Mouse (Mus musculus): ENCODE results near the gene Avpi1. TPM values are rescaled to one million over a fixed set of nuclear protein-coding genes. Genes with fewer than 3 reads are reported as not detected.

The Avpi1 gene
- polyA plus RNA-seq, 1 experiment = 92.7 TPM

DNA sequence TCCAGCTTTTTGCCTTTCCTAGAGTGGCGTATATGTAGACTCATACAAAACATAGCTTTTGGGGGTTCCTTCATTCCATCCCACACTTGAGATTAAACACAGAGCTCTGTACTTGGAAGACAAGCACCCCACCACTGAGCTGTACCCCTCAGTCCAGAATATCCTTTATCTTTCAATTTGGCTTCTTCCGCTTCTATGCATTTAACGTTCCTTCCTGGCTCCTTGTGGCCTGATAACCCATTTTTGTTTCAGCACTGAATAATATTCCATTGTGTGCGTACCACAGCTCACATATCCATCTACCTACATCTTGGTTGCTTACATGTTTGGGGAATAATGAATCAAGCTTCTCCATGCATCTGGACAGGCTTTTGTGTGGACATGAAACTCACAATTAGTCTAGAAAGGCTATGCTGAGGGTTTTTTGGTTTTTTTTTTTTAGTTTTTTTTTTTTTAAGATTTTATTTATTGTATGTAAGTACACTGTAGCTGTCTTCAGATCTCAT, 8.4 kb upstream of the Avpi1 start:
- no peaks in the 10 kb centered on the region for H3K27me3 ChIP-seq (ENCODE audit: control insufficient read depth, insufficient read depth, insufficient read length)
- H3K79me3 ChIP-seq (ENCODE audit: low read depth) = no peaks in the 10 kb centered on the region
- TF ChIP-seq FOSL1 (IDR thresholded peaks at IDR 0.05; ENCODE audit: insufficient read depth, low read length, poor library complexity, severe bottlenecking) (no peak), CTCF (IDR thresholded peaks at IDR 0.05; ENCODE audit: control insufficient read depth, insufficient read depth, insufficient read length) (no peak), USF1 (IDR thresholded peaks at IDR 0.05; ENCODE audit: low read depth) (no peak), MAX (IDR thresholded peaks at IDR 0.05) (no peak), MYOG (IDR thresholded peaks at IDR 0.05; ENCODE audit: control insufficient read depth, extremely low read depth, insufficient read length) (no peak), MYOD1 (IDR thresholded peaks at IDR 0.05; ENCODE audit: control insufficient read depth, insufficient read length, low read depth) (no peak), CEBPB (IDR thresholded peaks at IDR 0.05; ENCODE audit: low read depth) (no peak)
- H3K36me3 ChIP-seq (ENCODE audit: control insufficient read depth, insufficient read depth) = no peaks in the 10 kb centered on the region
- no peak overlapping the region for H3K4me3 ChIP-seq (ENCODE audit: insufficient read depth, poor library complexity, severe bottlenecking)
- H3ac ChIP-seq (ENCODE audit: control insufficient read depth, insufficient read length, low read depth) = no peak overlapping the region
- H3K79me2 ChIP-seq (ENCODE audit: control insufficient read depth, insufficient read depth) = no peaks in the 10 kb centered on the region

GRCm38 (mm10) chr19:42136126-42136525, 7.3 kb upstream of the Avpi1 start:
- no peaks in the 10 kb centered on the region for H3K36me3 ChIP-seq (ENCODE audit: control insufficient read depth, insufficient read depth)
- no peak overlapping the region for H3ac ChIP-seq (ENCODE audit: control insufficient read depth, insufficient read length, low read depth)
- no peak overlapping the region for H3K4me3 ChIP-seq (ENCODE audit: insufficient read depth, poor library complexity, severe bottlenecking)
- H3K27me3 ChIP-seq (ENCODE audit: control insufficient read depth, insufficient read depth, insufficient read length) = no peaks in the 10 kb centered on the region
- TF ChIP-seq MYOG (IDR thresholded peaks at IDR 0.05; ENCODE audit: control insufficient read depth, extremely low read depth, insufficient read length) (no peak), FOSL1 (IDR thresholded peaks at IDR 0.05; ENCODE audit: insufficient read depth, low read length, poor library complexity, severe bottlenecking) (no peak), CTCF (IDR thresholded peaks at IDR 0.05; ENCODE audit: control insufficient read depth, insufficient read depth, insufficient read length) (no peak), USF1 (IDR thresholded peaks at IDR 0.05; ENCODE audit: low read depth) (no peak), MAX (IDR thresholded peaks at IDR 0.05) (no peak), CEBPB (IDR thresholded peaks at IDR 0.05; ENCODE audit: low read depth) (no peak), MYOD1 (IDR thresholded peaks at IDR 0.05; ENCODE audit: control insufficient read depth, insufficient read length, low read depth) (no peak)
- no peaks in the 10 kb centered on the region for H3K79me3 ChIP-seq (ENCODE audit: low read depth)
- H3K79me2 ChIP-seq (ENCODE audit: control insufficient read depth, insufficient read depth) = no peaks in the 10 kb centered on the region

GRCm38 (mm10) chr19:42135070-42135469, 6.2 kb upstream of the Avpi1 start:
- Histone ChIP-seq H3K79me2 (ENCODE audit: control insufficient read depth, insufficient read depth) (no peaks in the 10 kb centered on the region), H3K36me3 (ENCODE audit: control insufficient read depth, insufficient read depth) (no peaks in the 10 kb centered on the region), H3ac (ENCODE audit: control insufficient read depth, insufficient read length, low read depth) (no peak overlapping the region), H3K27me3 (ENCODE audit: control insufficient read depth, insufficient read depth, insufficient read length) (no peaks in the 10 kb centered on the region), H3K79me3 (ENCODE audit: low read depth) (no peaks in the 10 kb centered on the region), H3K4me3 (ENCODE audit: insufficient read depth, poor library complexity, severe bottlenecking) (no peak overlapping the region)
- TF ChIP-seq USF1 (IDR thresholded peaks at IDR 0.05; ENCODE audit: low read depth) (no peak), MYOG (IDR thresholded peaks at IDR 0.05; ENCODE audit: control insufficient read depth, extremely low read depth, insufficient read length) (no peak), FOSL1 (IDR thresholded peaks at IDR 0.05; ENCODE audit: insufficient read depth, low read length, poor library complexity, severe bottlenecking) (no peak), CEBPB (IDR thresholded peaks at IDR 0.05; ENCODE audit: low read depth) (no peak), MYOD1 (IDR thresholded peaks at IDR 0.05; ENCODE audit: control insufficient read depth, insufficient read length, low read depth) (no peak), CTCF (IDR thresholded peaks at IDR 0.05; ENCODE audit: control insufficient read depth, insufficient read depth, insufficient read length) (no peak), MAX (IDR thresholded peaks at IDR 0.05) (no peak)

GRCm38 (mm10) chr19:42131101-42131500, 2.2 kb upstream of the Avpi1 start:
- no peak overlapping the region for H3K4me3 ChIP-seq (ENCODE audit: insufficient read depth, poor library complexity, severe bottlenecking)
- H3K79me2 ChIP-seq (ENCODE audit: control insufficient read depth, insufficient read depth) = peaks cover 25% of the 10 kb centered on the region
- no peak for TF ChIP-seq CTCF (IDR thresholded peaks at IDR 0.05; ENCODE audit: control insufficient read depth, insufficient read depth, insufficient read length)
- no peak for TF ChIP-seq MYOD1 (IDR thresholded peaks at IDR 0.05; ENCODE audit: control insufficient read depth, insufficient read length, low read depth)
- TF ChIP-seq CEBPB (IDR thresholded peaks at IDR 0.05; ENCODE audit: low read depth) = no peak
- no peak for TF ChIP-seq USF1 (IDR thresholded peaks at IDR 0.05; ENCODE audit: low read depth)
- peak; percentile 39 for TF ChIP-seq MAX (IDR thresholded peaks at IDR 0.05)
- no peak for TF ChIP-seq MYOG (IDR thresholded peaks at IDR 0.05; ENCODE audit: control insufficient read depth, extremely low read depth, insufficient read length)
- TF ChIP-seq FOSL1 (IDR thresholded peaks at IDR 0.05; ENCODE audit: insufficient read depth, low read length, poor library complexity, severe bottlenecking) = no peak
- no peaks in the 10 kb centered on the region for H3K36me3 ChIP-seq (ENCODE audit: control insufficient read depth, insufficient read depth)
- H3K79me3 ChIP-seq (ENCODE audit: low read depth) = peaks cover 16% of the 10 kb centered on the region
- H3ac ChIP-seq (ENCODE audit: control insufficient read depth, insufficient read length, low read depth) = no peak overlapping the region
- no peaks in the 10 kb centered on the region for H3K27me3 ChIP-seq (ENCODE audit: control insufficient read depth, insufficient read depth, insufficient read length)

DNA sequence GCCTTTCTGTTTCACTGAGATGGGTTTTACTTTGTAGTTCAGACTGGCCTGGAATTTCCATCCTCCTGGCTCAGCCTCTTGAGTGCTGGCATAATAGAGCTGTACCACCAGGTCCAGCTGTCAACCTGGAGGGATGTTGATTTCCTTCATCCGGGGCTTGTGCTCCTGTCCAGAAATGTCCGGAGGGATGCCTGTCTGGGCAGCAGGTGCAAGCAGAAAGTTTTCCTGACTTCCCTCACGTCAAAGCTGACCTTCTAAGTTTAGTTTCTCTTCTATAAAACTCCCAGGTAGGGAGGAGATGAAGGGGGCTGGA, 1.4 kb upstream of the Avpi1 start:
- Histone ChIP-seq H3ac (ENCODE audit: control insufficient read depth, insufficient read length, low read depth) (no peak overlapping the region), H3K79me3 (ENCODE audit: low read depth) (peaks cover 16% of the 10 kb centered on the region), H3K4me3 (ENCODE audit: insufficient read depth, poor library complexity, severe bottlenecking) (no peak overlapping the region), H3K36me3 (ENCODE audit: control insufficient read depth, insufficient read depth) (no peaks in the 10 kb centered on the region), H3K79me2 (ENCODE audit: control insufficient read depth, insufficient read depth) (peaks cover 27% of the 10 kb centered on the region), H3K27me3 (ENCODE audit: control insufficient read depth, insufficient read depth, insufficient read length) (no peaks in the 10 kb centered on the region)
- TF ChIP-seq MAX (IDR thresholded peaks at IDR 0.05) = no peak
- no peak for TF ChIP-seq CTCF (IDR thresholded peaks at IDR 0.05; ENCODE audit: control insufficient read depth, insufficient read depth, insufficient read length)
- TF ChIP-seq MYOG (IDR thresholded peaks at IDR 0.05; ENCODE audit: control insufficient read depth, extremely low read depth, insufficient read length) = no peak
- no peak for TF ChIP-seq FOSL1 (IDR thresholded peaks at IDR 0.05; ENCODE audit: insufficient read depth, low read length, poor library complexity, severe bottlenecking)

Data from C2C12 (cell line).